Mouse (Mus musculus) ES-E14 (cell line): ENCODE results near the gene Stmn1. TPM values are rescaled to one million over a fixed set of nuclear protein-coding genes. Genes with fewer than 3 reads are reported as not detected.

Experiments
- DNase-seq: peaks from one replicate; pipeline ENCODE4 v3.0.0-alpha.2; 2013; ENCODE audit warnings: low read depth, low spot score
- H3K27ac ChIP-seq: 2 replicates; pipeline ENCODE4 v1.5.1; 2012; ENCODE audit warnings: low read depth, mild to moderate bottlenecking, low read length, moderate library complexity, mixed read lengths; ENCODE audit not compliant: poor library complexity, insufficient read depth, severe bottlenecking
- H3K36me3 ChIP-seq: 2 replicates; pipeline ENCODE4 v1.6.1; 2012; ENCODE audit warnings: mild to moderate bottlenecking, low read length, moderate library complexity, mixed read lengths; ENCODE audit not compliant: control insufficient read depth, poor library complexity, insufficient read depth, severe bottlenecking
- H3K4me1 ChIP-seq, 2 experiments: fragments of 150-350 bp in 1 of 2; sonication (generic) in 1 of 2; 2 replicates each; pipeline ENCODE4 v1.6.1; 2012; ENCODE audit warnings: low read length in 2 of 2, mild to moderate bottlenecking in 1 of 2, mixed read lengths in 1 of 2; ENCODE audit not compliant: control insufficient read depth in 2 of 2, insufficient read depth in 2 of 2, poor library complexity in 1 of 2
- H3K4me3 ChIP-seq, 2 experiments: fragments of 150-350 bp in 1 of 2; sonication (generic) in 1 of 2; 2 replicates each; pipeline ENCODE4 v1.5.1; 2012; ENCODE audit warnings: low read length in 2 of 2, low read depth in 1 of 2, mild to moderate bottlenecking in 1 of 2, mixed read lengths in 1 of 2; ENCODE audit not compliant: insufficient read depth in 1 of 2, poor library complexity in 1 of 2, severe bottlenecking in 1 of 2
- H3K9ac ChIP-seq: 2 replicates; pipeline ENCODE4 v1.6.1; 2012; ENCODE audit warnings: low read depth, mild to moderate bottlenecking, low read length, mixed read lengths; ENCODE audit not compliant: poor library complexity, insufficient read depth, severe bottlenecking
- H3K9me3 ChIP-seq: fragments of 150-350 bp; sonication (generic); 2 replicates; pipeline ENCODE4 v1.6.1; 2012; ENCODE audit warnings: low read depth, mild to moderate bottlenecking, low read length; ENCODE audit not compliant: control insufficient read depth, insufficient read depth
- CHD2 ChIP-seq: IDR thresholded peaks from 2 replicates; pipeline ENCODE4 v1.6.1; 2014; ENCODE audit warnings: mild to moderate bottlenecking, low read depth, low read length, inconsistent platforms
- HCFC1 ChIP-seq: IDR thresholded peaks from 2 replicates; pipeline ENCODE4 v1.6.1; 2012; ENCODE audit warnings: low read length, inconsistent platforms, borderline replicate concordance; ENCODE audit not compliant: insufficient read depth
- MAFK ChIP-seq: IDR thresholded peaks from 2 replicates; pipeline ENCODE4 v1.6.1; 2014; ENCODE audit warnings: mild to moderate bottlenecking, low read depth, low read length, inconsistent platforms; ENCODE audit not compliant: insufficient read depth
- ZC3H11A ChIP-seq: IDR thresholded peaks from 2 replicates; pipeline ENCODE4 v1.6.1; 2012; ENCODE audit warnings: low read depth, mild to moderate bottlenecking, inconsistent platforms, low read length, borderline replicate concordance
- ZNF384 ChIP-seq: IDR thresholded peaks from 2 replicates; pipeline ENCODE4 v1.6.1; 2012; ENCODE audit warnings: low read depth, low read length, inconsistent platforms
- in situ Hi-C, 2 experiments: fragments of 600-800 bp; cut with MboI; formaldehyde crosslinking; loops; one replicate each; pipeline ENCODE4 v1.15.1; 2025; ENCODE audit warnings: low sequenced_read_pairs in 2 of 2, inconsistent platforms in 1 of 2; ENCODE audit not compliant: unreplicated experiment in 2 of 2
- total RNA-seq: library from RNA; depleted of rRNA; stranded (reverse); fragments of 300-350 nt; gene quantifications from 2 replicates; pipeline ENCODE4 v1.2.3, GENCODE M21; 2012

Stmn1 gene
- total RNA-seq, 1 experiment, result 361 TPM

- TF ChIP-seq ZNF384 (no peak), HCFC1 (no peak), MAFK (no peak), ZC3H11A (no peak), CHD2 (no peak)
- in situ Hi-C loops, result no loop called here
- no peak for DNase-seq
- peak overlapping the region in 1 of 2 experiments; percentile 87; a peak in 2 of 4 replicates for H3K4me3 ChIP-seq
- H3K9ac ChIP-seq, result no peak overlapping the region
- H3K4me1 ChIP-seq, result peaks cover 4 to 13% of the 10 kb centered on the region in 2 experiments
- H3K27ac ChIP-seq, result no peak overlapping the region
- H3K36me3 ChIP-seq, result peaks cover 6% of the 10 kb centered on the region; the same call in 1 of the 2 replicates
- H3K9me3 ChIP-seq, result no peaks in the 10 kb centered on the region
These were observed 42.3 kb downstream of the Stmn1 start for GRCm38 (mm10) chr4:134510396-134510795.

DNA sequence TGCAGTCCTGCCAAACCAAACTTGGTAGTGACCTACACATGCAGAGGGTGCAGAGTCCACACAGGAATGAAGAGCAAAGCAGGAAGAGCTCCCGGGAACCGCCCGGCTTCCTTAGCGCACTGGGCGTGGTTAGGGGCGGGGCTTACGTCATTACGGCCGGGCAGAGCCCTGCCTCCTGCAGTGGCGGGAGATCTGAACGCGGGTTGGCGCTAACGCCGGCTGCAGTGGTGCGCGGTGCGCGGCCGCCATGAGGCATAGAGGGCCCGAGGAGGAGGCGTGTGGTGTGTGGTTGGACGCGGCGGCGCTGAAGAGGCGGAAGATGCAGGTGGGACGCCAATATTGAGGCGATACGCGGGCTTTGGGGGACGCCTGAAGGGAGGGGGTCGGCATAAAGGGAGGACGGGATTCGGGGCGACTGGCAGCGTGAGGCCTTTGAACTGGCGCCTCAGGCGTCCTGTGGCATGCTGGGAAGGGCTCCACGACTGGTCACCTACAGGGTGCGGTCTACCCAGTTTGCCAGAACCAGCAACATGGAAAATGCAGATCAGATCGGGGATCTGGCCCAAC, 42.8 kb downstream of the Stmn1 start, which contains the start of gene Aunip:
Aunip (plus strand) TSS at position 155 of the 567 bp plus-strand sequence.
- in situ Hi-C loops, result no loop called here
- Histone ChIP-seq H3K9me3 (no peaks in the 10 kb centered on the region), H3K4me3 (peak within 1 kb of the TSS; percentile 67 to 87), H3K9ac (peak within 1 kb of the TSS; percentile 80), H3K4me1 (peaks cover 4 to 13% of the 10 kb centered on the region in 2 experiments), H3K36me3 (peaks cover 6% of the 10 kb centered on the region; the same call in 1 of the 2 replicates), H3K27ac (peak within 1 kb of the TSS; percentile 60)
- TF ChIP-seq CHD2 (no peak), HCFC1 (0 out of 2 replicates have a peak, but pooled peaks have one; percentile 66)
- peak; percentile 89 for DNase-seq

GRCm38 (mm10) chr4:134511730-134512129, 43.6 kb downstream of the Stmn1 start:
- Histone ChIP-seq H3K36me3 (peaks cover 6% of the 10 kb centered on the region; the same call in 1 of the 2 replicates), H3K9ac (peak overlapping the region; percentile 80; the same call in 1 of the 2 replicates), H3K4me1 (peaks cover 4 to 13% of the 10 kb centered on the region in 2 experiments), H3K4me3 (peak overlapping the region; percentile 67 to 87), H3K9me3 (no peaks in the 10 kb centered on the region), H3K27ac (no peak overlapping the region; the same call in 1 of the 2 replicates)
- TF ChIP-seq ZNF384, result no peak
- TF ChIP-seq ZC3H11A, result no peak
- no peak for TF ChIP-seq MAFK
- TF ChIP-seq HCFC1, result no peak
- TF ChIP-seq CHD2, result no peak
- in situ Hi-C loops, result no loop called here
- DNase-seq, result no peak

DNA sequence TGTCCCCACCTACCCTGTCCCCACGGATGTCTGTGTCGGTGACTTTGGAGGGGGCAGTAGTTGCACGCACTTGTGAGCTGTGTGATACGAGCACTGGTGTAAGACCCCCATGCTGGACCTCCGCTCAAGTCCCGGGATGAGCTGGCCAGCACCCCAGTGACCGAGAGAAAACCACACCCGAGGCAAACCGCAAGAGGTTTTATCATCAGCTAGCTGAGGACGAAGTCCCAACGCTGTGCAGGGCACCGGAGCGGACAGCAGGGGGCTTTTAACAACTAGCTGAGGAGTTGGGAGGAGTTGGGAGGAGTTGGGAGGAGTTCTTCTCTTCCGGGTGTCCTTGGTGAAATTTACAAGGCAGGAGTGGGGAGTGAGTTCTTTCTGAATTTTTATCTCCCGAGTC, 44.7 kb downstream of the Stmn1 start:
- Histone ChIP-seq H3K9me3 (no peaks in the 10 kb centered on the region), H3K4me1 (peaks cover 4 to 10% of the 10 kb centered on the region in 2 experiments), H3K27ac (no peak overlapping the region), H3K4me3 (peak overlapping the region in 1 of 2 experiments; percentile 39; a peak in 2 of 4 replicates), H3K9ac (no peak overlapping the region), H3K36me3 (peaks cover 6% of the 10 kb centered on the region; the same call in 1 of the 2 replicates)
- no peak for DNase-seq
- TF ChIP-seq CHD2 (no peak), ZC3H11A (no peak), ZNF384 (no peak)
- in situ Hi-C loops, result no loop called here
